Mouse (Mus musculus) liver, embryonic 15.5 days (tissue): ENCODE results near the gene Gm36028. TPM values are rescaled to one million over a fixed set of nuclear protein-coding genes. Genes with fewer than 3 reads are reported as not detected.

Experiments
- ATAC-seq: fragments of 200-750 bp; cut with Nextera tagmentation; 2 replicates; pipeline ENCODE4 v1.8.0; 2017; ENCODE audit warnings: moderate number of reproducible peaks, mild to moderate bottlenecking, moderate library complexity; ENCODE audit not compliant: insufficient read depth
- H3K27ac ChIP-seq: fragments of 300-500 bp; sonication (generic); replicated peaks from 2 replicates; pipeline ENCODE4 v1.5.1; 2015; ENCODE audit warnings: mild to moderate bottlenecking, inconsistent platforms
- H3K27me3 ChIP-seq: fragments of 300-500 bp; sonication (generic); 2 replicates; pipeline ENCODE4 v1.6.1; 2015; ENCODE audit warnings: mild to moderate bottlenecking, inconsistent platforms
- H3K36me3 ChIP-seq: fragments of 300-500 bp; sonication (generic); replicated peaks from 2 replicates; pipeline ENCODE4 v1.6.1; 2015; ENCODE audit warnings: moderate library complexity, mild to moderate bottlenecking, inconsistent platforms
- H3K4me1 ChIP-seq: fragments of 300-500 bp; sonication (generic); replicated peaks from 2 replicates; pipeline ENCODE4 v1.6.1; 2015; ENCODE audit warnings: inconsistent platforms
- H3K4me2 ChIP-seq: fragments of 300-500 bp; sonication (generic); 2 replicates; pipeline ENCODE4 v1.6.1; 2015; ENCODE audit warnings: moderate library complexity, mild to moderate bottlenecking, inconsistent platforms
- H3K4me3 ChIP-seq: fragments of 300-500 bp; sonication (generic); replicated peaks from 2 replicates; pipeline ENCODE4 v1.5.1; 2015; ENCODE audit warnings: mild to moderate bottlenecking, inconsistent platforms
- H3K9ac ChIP-seq: fragments of 300-500 bp; sonication (generic); 2 replicates; pipeline ENCODE4 v1.6.1; 2015; ENCODE audit warnings: moderate library complexity, mild to moderate bottlenecking, inconsistent platforms
- H3K9me3 ChIP-seq: fragments of 300-500 bp; sonication (generic); replicated peaks from 2 replicates; pipeline ENCODE4 v1.6.1; 2016; ENCODE audit warnings: inconsistent platforms
- WGBS: fragments of 180-500 bp; shearing (Covaris S2); methylation state at CpG from one replicate; pipeline ENCODE4 v1.1.7; 2015; ENCODE audit warnings: mixed read lengths; ENCODE audit not compliant: insufficient replicate concordance; 5-methylcytosine and 5-hydroxymethylcytosine counted together
- polyA plus RNA-seq: library from polyadenylated mRNA; unstranded; fragments of >200 nt; fragmentation: Nextera tagmentation; extraction: Ambion mirVana; gene quantifications from 2 replicates; pipeline ENCODE4 v1.2.1, GENCODE M21; 2015

Gene Gm36028
- polyA plus RNA-seq, 1 experiment from 2014 or later = 0.09 TPM

DNA sequence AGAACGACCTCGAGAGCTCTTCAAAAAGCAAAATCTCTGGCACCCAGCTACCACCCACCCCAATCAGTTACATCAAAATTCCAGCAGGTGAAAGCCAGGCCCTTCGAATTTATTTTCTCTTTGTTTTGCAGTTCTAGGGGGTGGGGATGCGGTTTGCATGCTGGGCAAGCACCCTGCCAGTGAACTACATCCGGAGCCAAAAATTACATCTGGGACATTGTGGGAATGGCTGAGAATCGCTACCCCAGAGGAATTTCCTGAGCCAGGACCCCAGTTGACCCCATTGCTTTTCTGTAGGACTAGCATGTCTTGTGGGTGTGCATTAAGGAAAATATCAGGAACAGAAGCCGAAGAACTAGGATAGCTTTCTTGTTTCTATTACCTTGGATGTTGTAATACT is 29.9 kb downstream of the Gm36028 start:
- Histone ChIP-seq H3K36me3 (no peaks in the 10 kb centered on the region), H3K9ac (no peak overlapping the region), H3K9me3 (no peaks in the 10 kb centered on the region), H3K4me3 (no peak overlapping the region), H3K27ac (no peak overlapping the region), H3K4me2 (no peak overlapping the region), H3K4me1 (no peaks in the 10 kb centered on the region), H3K27me3 (no peaks in the 10 kb centered on the region)
- no peak for ATAC-seq
- 67% methylated on average over 7 of the region's 7 CpGs for WGBS

- ATAC-seq = no peak
- 80% methylated on average over 3 of the region's 3 CpGs for WGBS
These were observed 34.7 kb downstream of the Gm36028 start for GRCm38 (mm10) chr16:37826286-37826685.

GRCm38 (mm10) chr16:37824778-37825505 is 36.0 kb downstream of the Gm36028 start:
- Histone ChIP-seq H3K36me3 (no peaks in the 10 kb centered on the region), H3K4me2 (no peak overlapping the region), H3K27ac (no peak overlapping the region), H3K9ac (no peak overlapping the region), H3K4me3 (no peak overlapping the region), H3K9me3 (no peaks in the 10 kb centered on the region), H3K27me3 (no peaks in the 10 kb centered on the region), H3K4me1 (no peaks in the 10 kb centered on the region)
- no peak for ATAC-seq
- WGBS = 75% methylated on average over 12 of the region's 12 CpGs

More at GRCm38 (mm10) chr16:37826286-37826685, 34.7 kb downstream of the Gm36028 start:
- H3K4me1 ChIP-seq = no peaks in the 10 kb centered on the region
- no peak overlapping the region for H3K4me3 ChIP-seq
- no peak overlapping the region for H3K27ac ChIP-seq
- no peak overlapping the region for H3K9ac ChIP-seq
- no peaks in the 10 kb centered on the region for H3K9me3 ChIP-seq
- H3K36me3 ChIP-seq = no peaks in the 10 kb centered on the region
- H3K4me2 ChIP-seq = no peak overlapping the region
- H3K27me3 ChIP-seq = no peaks in the 10 kb centered on the region

DNA sequence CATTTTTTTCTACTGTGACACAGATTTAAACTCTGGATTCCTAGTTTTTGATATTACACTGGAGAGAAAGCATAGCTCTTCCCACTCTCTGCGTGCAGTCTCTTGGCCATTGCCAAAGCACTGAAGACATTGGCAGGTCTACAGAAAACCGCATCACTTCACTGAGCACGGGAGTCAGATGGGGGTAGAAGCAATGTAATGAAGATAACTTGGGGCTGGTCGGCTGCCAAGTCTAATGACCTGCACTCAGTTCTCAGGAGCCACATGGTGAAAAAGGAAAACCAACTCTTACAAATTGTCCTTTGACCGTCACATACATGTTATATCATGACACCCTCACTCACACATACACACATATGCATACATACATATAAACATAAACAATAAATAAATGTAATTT is 37.0 kb downstream of the Gm36028 start:
- 59% methylated on average over 5 of the region's 5 CpGs for WGBS

GRCm38 (mm10) chr16:37817986-37818385 is 43.0 kb downstream of the Gm36028 start:
- no peaks in the 10 kb centered on the region for H3K36me3 ChIP-seq
- no peak for ATAC-seq
- no peaks in the 10 kb centered on the region for H3K27me3 ChIP-seq
- H3K4me3 ChIP-seq = no peak overlapping the region
- H3K4me1 ChIP-seq = peaks cover 6% of the 10 kb centered on the region
- H3K9me3 ChIP-seq = no peaks in the 10 kb centered on the region
- WGBS = 74% methylated on average over 4 of the region's 4 CpGs
- no peak overlapping the region for H3K4me2 ChIP-seq
- no peak overlapping the region for H3K27ac ChIP-seq
- H3K9ac ChIP-seq = no peak overlapping the region

More for the DNA sequence above, 37.0 kb downstream of the Gm36028 start:
- Histone ChIP-seq H3K27ac (no peak overlapping the region), H3K4me3 (no peak overlapping the region), H3K4me2 (no peak overlapping the region), H3K36me3 (no peaks in the 10 kb centered on the region), H3K4me1 (no peaks in the 10 kb centered on the region), H3K9ac (no peak overlapping the region), H3K9me3 (no peaks in the 10 kb centered on the region), H3K27me3 (no peaks in the 10 kb centered on the region)
- no peak for ATAC-seq

DNA sequence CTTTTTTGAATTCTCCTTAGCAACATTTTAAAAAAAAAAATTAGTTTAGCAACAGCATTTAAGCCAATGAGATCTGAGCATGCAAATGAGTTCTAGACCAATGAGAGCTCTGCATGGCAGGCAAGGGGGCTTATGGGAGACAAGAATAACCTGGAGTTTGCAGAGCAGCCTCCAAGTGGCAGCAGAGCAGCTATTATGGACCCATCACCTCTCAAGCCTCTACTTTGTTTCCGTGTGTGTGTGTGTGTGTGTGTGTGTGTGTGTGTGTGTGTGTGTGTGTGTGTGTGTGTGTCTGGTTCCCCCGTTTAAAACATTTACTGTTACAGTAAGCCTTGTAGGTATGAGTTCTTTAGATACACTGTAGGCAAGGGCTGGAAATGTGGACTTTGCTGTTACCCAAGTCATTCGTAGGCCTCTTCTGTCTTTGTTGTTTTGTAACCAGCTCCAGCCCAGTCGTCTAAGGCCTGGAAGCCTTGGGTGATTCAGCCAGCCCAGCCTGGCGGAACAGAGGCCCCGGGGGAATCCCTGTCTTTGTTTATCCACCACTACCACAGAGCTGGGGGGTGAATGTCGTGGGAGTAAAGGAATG is 46.5 kb downstream of the Gm36028 start:
- WGBS = 18% methylated on average over 7 of the region's 7 CpGs
- Histone ChIP-seq H3K9ac (no peak overlapping the region), H3K27ac (no peak overlapping the region), H3K4me3 (no peak overlapping the region), H3K27me3 (no peaks in the 10 kb centered on the region), H3K9me3 (no peaks in the 10 kb centered on the region), H3K4me1 (peaks cover 6% of the 10 kb centered on the region), H3K4me2 (0 out of 2 replicates have a peak overlapping the region, but pooled peaks have one; percentile 20), H3K36me3 (no peaks in the 10 kb centered on the region)
- peak; percentile 77 for ATAC-seq

- Histone ChIP-seq H3K4me1 (peaks cover 6% of the 10 kb centered on the region), H3K9ac (no peak overlapping the region), H3K27me3 (no peaks in the 10 kb centered on the region), H3K4me3 (no peak overlapping the region), H3K36me3 (no peaks in the 10 kb centered on the region), H3K9me3 (no peaks in the 10 kb centered on the region), H3K4me2 (peak overlapping the region; percentile 20; the same call in 1 of the 2 replicates), H3K27ac (no peak overlapping the region)
- WGBS = 27% methylated on average over 5 of the region's 5 CpGs
- peak; percentile 12; the same call in 1 of the 2 replicates for ATAC-seq
These were observed 47.1 kb downstream of the Gm36028 start for GRCm38 (mm10) chr16:37813691-37814382.

- no peak overlapping the region for H3K4me2 ChIP-seq
- no peaks in the 10 kb centered on the region for H3K9me3 ChIP-seq
- H3K27me3 ChIP-seq = no peaks in the 10 kb centered on the region
- H3K4me3 ChIP-seq = no peak overlapping the region
- no peak overlapping the region for H3K9ac ChIP-seq
- no peak overlapping the region for H3K27ac ChIP-seq
- H3K36me3 ChIP-seq = no peaks in the 10 kb centered on the region
- 31% methylated on average over 9 of the region's 9 CpGs for WGBS
- peaks cover 6% of the 10 kb centered on the region for H3K4me1 ChIP-seq
- no peak for ATAC-seq
These were observed 48.5 kb downstream of the Gm36028 start for GRCm38 (mm10) chr16:37812474-37812886.

DNA sequence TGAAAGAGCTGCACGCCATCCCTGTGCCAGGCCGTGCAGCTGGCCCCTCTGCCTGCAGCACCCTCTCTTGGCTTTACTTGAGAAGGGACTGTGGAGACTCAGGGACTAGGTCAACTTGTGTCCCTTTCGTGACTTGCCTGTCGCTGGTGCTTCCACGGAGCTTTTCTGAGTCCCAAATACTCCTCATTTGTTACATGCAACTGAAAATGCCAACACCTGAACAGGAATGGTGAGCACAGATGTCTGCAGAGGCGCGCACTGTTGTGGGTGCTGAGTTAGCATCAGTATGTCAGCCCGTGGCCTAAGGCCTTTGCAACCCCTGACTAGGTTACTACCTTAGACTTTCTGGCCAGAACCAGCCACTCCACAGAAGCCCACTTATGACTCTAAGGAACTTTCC is 49.1 kb downstream of the Gm36028 start:
- Histone ChIP-seq H3K36me3 (no peaks in the 10 kb centered on the region), H3K4me3 (no peak overlapping the region), H3K27ac (no peak overlapping the region), H3K4me1 (peaks cover 6% of the 10 kb centered on the region), H3K4me2 (no peak overlapping the region), H3K9ac (no peak overlapping the region), H3K9me3 (no peaks in the 10 kb centered on the region), H3K27me3 (no peaks in the 10 kb centered on the region)
- ATAC-seq = no peak
- 67% methylated on average over 8 of the region's 8 CpGs for WGBS

GRCm38 (mm10) chr16:37809623-37809992 is 51.3 kb downstream of the Gm36028 start:
- Histone ChIP-seq H3K36me3 (no peaks in the 10 kb centered on the region), H3K27ac (no peak overlapping the region), H3K9ac (no peak overlapping the region), H3K9me3 (no peaks in the 10 kb centered on the region), H3K4me1 (peaks cover 6% of the 10 kb centered on the region), H3K4me3 (no peak overlapping the region), H3K27me3 (no peaks in the 10 kb centered on the region), H3K4me2 (no peak overlapping the region)
- no peak for ATAC-seq
- WGBS = 63% methylated on average over 6 of the region's 6 CpGs

DNA sequence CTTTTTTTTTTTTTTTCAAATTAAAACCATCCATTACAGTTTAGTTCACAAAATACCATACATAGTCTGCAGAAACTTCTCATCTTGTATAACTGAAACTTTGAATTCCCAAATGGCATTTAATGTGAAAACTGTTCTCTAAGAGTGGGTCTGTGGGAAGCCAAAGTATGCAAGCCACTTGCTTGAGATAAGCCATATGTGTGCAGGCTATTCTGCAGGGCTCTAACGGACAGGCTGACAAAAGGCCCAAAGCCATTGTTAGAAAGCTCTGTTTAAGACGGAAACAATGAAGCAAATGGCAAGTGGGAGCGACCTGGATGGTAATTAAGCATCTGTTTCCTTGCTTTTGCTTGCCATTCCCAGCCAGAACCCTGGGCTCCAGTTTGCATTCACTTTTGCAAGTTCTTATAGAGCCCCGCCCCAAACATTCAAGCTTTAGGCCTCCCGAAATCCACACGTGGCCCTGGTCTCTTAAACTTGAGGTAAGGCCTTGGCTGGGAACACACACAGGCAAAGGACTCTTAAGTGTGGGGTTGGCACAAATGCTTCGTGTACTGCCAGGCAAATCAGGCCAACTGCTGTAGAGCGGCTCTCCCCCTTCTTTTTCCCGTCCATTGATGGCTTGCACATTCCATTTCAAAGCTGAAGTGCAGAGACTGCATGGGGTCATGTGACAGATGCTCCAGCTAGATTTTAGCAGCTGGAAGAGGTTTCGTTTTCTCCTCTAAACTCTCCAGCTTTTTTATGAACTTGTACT is 51.9 kb downstream of the Gm36028 start:
- Histone ChIP-seq H3K27ac (no peak overlapping the region), H3K4me2 (no peak overlapping the region), H3K36me3 (no peaks in the 10 kb centered on the region), H3K9me3 (no peaks in the 10 kb centered on the region), H3K9ac (no peak overlapping the region), H3K27me3 (no peaks in the 10 kb centered on the region), H3K4me3 (no peak overlapping the region), H3K4me1 (peaks cover 6% of the 10 kb centered on the region)
- 45% methylated on average over 10 of the region's 10 CpGs for WGBS
- ATAC-seq = no peak
